Mouse (Mus musculus) erythroblast, embryonic 14.5 days (primary cell): ENCODE data around the gene Krt26. TPM values are rescaled to one million over a fixed set of nuclear protein-coding genes. Genes with fewer than 3 reads are reported as not detected.

Source experiments
- H3K27me3 ChIP-seq: 2 replicates; pipeline ENCODE4 v1.6.1; 2012; ENCODE audit warnings: inconsistent platforms; ENCODE audit not compliant: control insufficient read depth
- H3K36me3 ChIP-seq: 2 replicates; pipeline ENCODE4 v1.6.1; 2012; ENCODE audit warnings: mild to moderate bottlenecking, inconsistent platforms; ENCODE audit not compliant: control insufficient read depth
- H3K4me1 ChIP-seq: 2 replicates; pipeline ENCODE4 v1.6.1; 2012; ENCODE audit warnings: inconsistent platforms; ENCODE audit not compliant: control insufficient read depth
- H3K4me3 ChIP-seq: replicated peaks from 2 replicates; pipeline ENCODE3; 2012; ENCODE audit warnings: moderate library complexity, mild to moderate bottlenecking, inconsistent platforms
- H3K9me3 ChIP-seq: 2 replicates; pipeline ENCODE4 v1.6.1; 2012; ENCODE audit warnings: low read length, inconsistent platforms, mixed read lengths; ENCODE audit not compliant: control insufficient read depth
- GATA1 ChIP-seq: IDR thresholded peaks from 2 replicates; pipeline ENCODE4 v1.6.1; 2012; ENCODE audit warnings: low read length, inconsistent platforms, mixed read lengths
- TAL1 ChIP-seq: IDR thresholded peaks from 3 replicates; pipeline ENCODE4 v1.6.1; 2012; ENCODE audit warnings: low read length, inconsistent platforms, mixed read lengths
- polyA plus RNA-seq: library from polyadenylated mRNA; stranded (reverse); fragments of >175 nt; gene quantifications from 2 replicates; pipeline ENCODE4 v1.2.3, GENCODE M21; 2012

Krt26 gene
- polyA plus RNA-seq, 1 experiment, result not detected

DNA sequence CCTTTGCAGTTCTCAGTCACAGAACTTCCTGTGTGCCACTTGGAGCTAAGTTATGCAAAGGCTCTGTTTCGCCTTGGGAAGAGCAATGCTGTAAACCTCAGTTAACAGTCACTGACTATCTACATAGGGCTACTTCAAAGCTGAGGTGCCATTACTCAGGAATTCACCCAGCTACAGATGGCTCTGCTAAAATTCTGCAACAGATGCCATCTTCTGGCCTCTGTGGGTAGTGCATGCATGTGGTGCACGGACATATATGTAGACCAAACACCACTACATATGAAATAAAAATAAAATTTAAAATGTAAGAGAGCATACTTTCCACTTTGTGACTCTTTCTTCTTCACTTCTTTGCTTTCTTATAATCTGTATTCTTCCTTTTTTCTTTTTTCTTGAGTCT lies 30.2 kb downstream of the Krt26 start:
- Histone ChIP-seq H3K4me1 (no peaks in the 10 kb centered on the region), H3K27me3 (no peaks in the 10 kb centered on the region), H3K4me3 (no peak overlapping the region), H3K9me3 (no peaks in the 10 kb centered on the region), H3K36me3 (no peaks in the 10 kb centered on the region)
- TF ChIP-seq TAL1 (no peak), GATA1 (no peak)

DNA sequence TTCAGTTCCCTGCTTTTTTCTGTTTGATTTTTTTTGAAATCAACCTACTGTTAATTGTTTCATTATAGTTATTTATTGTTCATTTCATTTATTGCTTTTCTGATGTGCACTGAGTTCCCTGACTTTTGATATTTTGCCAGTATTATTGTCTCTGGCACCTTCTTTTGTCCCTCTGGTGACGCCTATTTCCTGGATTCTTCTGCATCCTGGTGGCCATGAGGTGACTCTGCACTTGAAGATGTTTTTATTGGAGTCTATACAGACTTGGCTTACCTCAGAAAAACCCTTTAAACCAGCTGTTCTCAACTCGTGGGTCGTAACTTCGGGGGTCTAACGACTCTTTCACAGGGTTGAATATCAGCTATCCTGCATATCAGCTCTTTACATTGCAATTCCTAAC lies 42.7 kb downstream of the Krt26 start:
- TF ChIP-seq GATA1, result no peak
- no peak for TF ChIP-seq TAL1
- H3K9me3 ChIP-seq, result no peaks in the 10 kb centered on the region

DNA sequence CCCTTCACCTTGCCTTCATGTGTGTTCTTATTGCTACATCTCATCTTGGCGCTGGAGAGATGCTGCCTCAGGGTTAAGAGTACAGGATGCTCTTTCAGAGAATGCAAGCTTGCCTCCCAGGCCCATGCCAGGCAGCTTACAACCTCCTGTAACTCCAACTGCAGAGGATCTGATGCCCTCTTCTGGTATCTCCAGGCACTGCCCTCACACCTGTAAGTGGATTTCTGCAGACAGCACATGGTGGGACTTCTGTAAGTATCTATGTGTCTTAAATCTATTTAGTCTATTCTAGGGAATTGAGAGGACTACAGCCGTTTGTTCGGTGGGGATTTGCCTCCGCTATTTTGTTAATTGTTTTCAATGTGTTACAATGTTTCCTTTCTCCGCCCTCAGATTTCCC lies 44.9 kb downstream of the Krt26 start:
- H3K27me3 ChIP-seq, result no peaks in the 10 kb centered on the region
- no peak for TF ChIP-seq GATA1
- no peak for TF ChIP-seq TAL1

More for the DNA sequence above, 42.7 kb downstream of the Krt26 start:
- Histone ChIP-seq H3K27me3 (no peaks in the 10 kb centered on the region), H3K36me3 (no peaks in the 10 kb centered on the region), H3K4me1 (no peaks in the 10 kb centered on the region), H3K4me3 (no peak overlapping the region)

DNA sequence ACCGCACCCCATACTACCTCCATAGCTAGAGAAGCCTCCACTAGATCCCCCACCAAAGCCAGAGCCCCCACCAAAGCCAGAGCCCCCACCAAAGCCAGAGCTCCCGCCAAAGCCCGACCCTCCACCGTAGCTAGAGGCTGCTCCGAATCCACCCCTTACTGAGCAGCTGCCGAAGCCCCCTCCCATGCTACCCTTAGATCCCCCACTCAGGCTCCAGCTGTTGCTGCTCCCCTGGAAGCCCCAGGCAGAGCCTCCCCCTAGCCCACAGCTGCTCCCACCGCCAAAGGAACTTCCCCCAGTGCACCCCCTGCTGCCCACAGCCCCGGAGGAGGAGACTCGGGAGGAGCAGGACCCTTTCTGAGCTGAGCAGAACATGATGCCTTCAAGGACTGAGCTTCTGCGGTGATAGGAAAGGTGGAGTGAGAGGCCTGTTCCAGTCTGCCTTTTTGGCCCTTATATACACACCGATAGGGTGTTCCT lies 52.9 kb downstream of the Krt26 start, which contains the start of gene Krt24:
Krt24 (minus strand) TSS at position 430 of the 480 bp plus-strand sequence.
- H3K27me3 ChIP-seq, result no peaks in the 10 kb centered on the region
- TF ChIP-seq TAL1, result no peak
- TF ChIP-seq GATA1, result no peak
- no peak within 1 kb of the TSS for H3K4me3 ChIP-seq
- H3K36me3 ChIP-seq, result no peaks in the 10 kb centered on the region
- H3K4me1 ChIP-seq, result no peaks in the 10 kb centered on the region
- H3K9me3 ChIP-seq, result no peaks in the 10 kb centered on the region

More for the DNA sequence above, 44.9 kb downstream of the Krt26 start:
- Histone ChIP-seq H3K9me3 (no peaks in the 10 kb centered on the region), H3K4me1 (no peaks in the 10 kb centered on the region), H3K4me3 (no peak overlapping the region), H3K36me3 (no peaks in the 10 kb centered on the region)

DNA sequence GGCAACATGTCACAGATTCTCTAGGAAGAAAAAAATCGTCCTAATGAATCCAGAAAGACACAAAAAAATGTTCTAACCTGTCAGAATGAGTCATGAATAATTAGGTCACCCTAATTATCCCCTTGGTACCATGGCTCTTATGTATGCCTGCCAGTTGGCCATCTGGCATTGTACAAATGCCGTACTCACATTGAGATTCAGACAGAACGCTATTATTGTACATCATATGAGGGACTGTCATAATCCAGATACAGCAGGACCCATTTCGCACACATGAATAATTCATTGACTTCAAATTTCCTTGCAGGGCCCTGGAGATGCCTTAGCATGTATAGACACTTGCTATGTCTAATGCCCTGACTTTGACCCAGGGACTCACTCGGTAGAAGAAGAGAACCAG lies 53.8 kb downstream of the Krt26 start:
- Histone ChIP-seq H3K9me3 (no peaks in the 10 kb centered on the region), H3K27me3 (no peaks in the 10 kb centered on the region), H3K4me1 (no peaks in the 10 kb centered on the region), H3K36me3 (no peaks in the 10 kb centered on the region), H3K4me3 (no peak overlapping the region)
- TF ChIP-seq GATA1 (no peak), TAL1 (no peak)

DNA sequence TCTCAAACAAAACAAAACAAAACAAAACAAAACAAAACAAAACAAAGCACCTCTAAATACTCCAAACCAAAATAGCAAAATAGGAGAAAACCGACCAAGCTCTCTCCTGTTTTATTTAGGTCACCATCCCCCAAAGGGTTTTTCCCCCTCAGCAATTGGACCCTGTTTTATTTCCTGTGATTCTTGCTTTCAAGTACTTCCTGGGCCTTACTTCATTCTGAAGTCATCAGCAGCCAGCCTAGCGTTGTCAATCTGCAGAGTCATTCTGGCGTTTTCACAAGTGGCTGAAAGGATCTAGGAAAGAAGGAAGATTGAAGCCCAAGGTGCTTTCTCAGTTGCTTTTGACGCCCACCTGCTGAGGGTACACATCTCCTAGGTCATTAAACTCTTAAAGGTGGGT lies 54.4 kb downstream of the Krt26 start:
- Histone ChIP-seq H3K36me3 (no peaks in the 10 kb centered on the region), H3K4me3 (no peak overlapping the region), H3K9me3 (no peaks in the 10 kb centered on the region), H3K4me1 (no peaks in the 10 kb centered on the region), H3K27me3 (no peaks in the 10 kb centered on the region)
- TF ChIP-seq TAL1, result no peak
- TF ChIP-seq GATA1, result no peak

DNA sequence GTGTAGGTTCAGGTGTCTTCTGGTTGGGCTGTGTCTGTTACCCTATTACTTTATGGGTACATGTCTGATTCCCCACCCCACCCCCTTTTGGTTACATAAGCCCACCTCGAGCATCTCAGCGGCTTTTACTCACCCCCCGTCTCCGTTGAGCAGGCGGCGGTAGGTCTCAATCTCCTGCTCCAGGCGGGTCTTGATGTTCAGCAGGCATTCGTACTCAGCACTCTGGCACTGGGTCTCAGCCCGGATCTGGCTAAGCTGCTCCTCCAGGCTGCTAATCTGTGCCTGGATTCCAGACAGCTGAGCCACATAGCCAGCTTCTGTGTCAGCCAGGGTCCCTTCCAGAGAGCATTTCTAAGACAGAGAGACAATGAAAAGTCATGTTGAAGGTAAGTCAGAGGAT lies 56.6 kb downstream of the Krt26 start:
- no peak for TF ChIP-seq TAL1
- Histone ChIP-seq H3K4me3 (no peak overlapping the region), H3K36me3 (no peaks in the 10 kb centered on the region), H3K9me3 (no peaks in the 10 kb centered on the region), H3K4me1 (no peaks in the 10 kb centered on the region), H3K27me3 (no peaks in the 10 kb centered on the region)

DNA sequence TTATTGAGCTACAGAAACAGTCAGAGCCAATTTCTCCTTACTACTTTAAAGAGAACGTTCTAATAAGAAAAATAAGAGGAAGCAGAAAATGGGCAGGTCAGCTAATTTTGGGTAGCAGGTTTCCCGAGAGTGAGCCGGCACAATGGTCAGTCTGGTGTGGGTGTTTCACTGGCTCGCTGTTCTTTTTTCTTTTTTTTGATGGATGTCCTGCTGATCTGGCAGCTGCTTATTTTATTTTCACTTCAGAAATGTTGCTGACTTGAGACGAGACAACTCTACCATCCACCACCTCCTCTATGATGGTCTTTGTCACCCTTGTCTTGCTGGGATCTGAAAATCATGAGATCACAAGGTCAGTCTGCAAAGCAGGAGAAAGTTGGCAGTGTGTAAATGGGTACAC lies 57.8 kb downstream of the Krt26 start:
- Histone ChIP-seq H3K27me3 (no peaks in the 10 kb centered on the region), H3K36me3 (no peaks in the 10 kb centered on the region), H3K4me1 (no peaks in the 10 kb centered on the region), H3K9me3 (no peaks in the 10 kb centered on the region), H3K4me3 (no peak overlapping the region)
- no peak for TF ChIP-seq GATA1

Other genes starting within 250 kb of the Krt26 start
- gene Tns4, start 248.7 kb downstream of the Krt26 start, polyA plus RNA-seq, result not detected in 2 replicates
- gene Ccr7, start 182.9 kb downstream of the Krt26 start, polyA plus RNA-seq, result 0.06 TPM in 1 of 2 replicates, not detected in the other
- 58.6 and 64.5 TPM in 2 replicates for gene Smarce1, start 106.9 kb downstream of the Krt26 start, polyA plus RNA-seq
- 0.02 TPM in 1 of 2 replicates, not detected in the other for gene Krt222, start 93.9 kb downstream of the Krt26 start, polyA plus RNA-seq
- not detected in 2 replicates for gene Krt24, start 52.7 kb downstream of the Krt26 start, polyA plus RNA-seq
- gene Krt25, start 15.0 kb downstream of the Krt26 start, polyA plus RNA-seq, result not detected in 2 replicates
- not detected in 2 replicates for gene Krt27, start 13.1 kb upstream of the Krt26 start, polyA plus RNA-seq
- gene Krt28, start 36.9 kb upstream of the Krt26 start, polyA plus RNA-seq, result not detected in 2 replicates
- 0.22 and 0.51 TPM in 2 replicates for gene Krt10, start 51.4 kb upstream of the Krt26 start, polyA plus RNA-seq
- not detected in 2 replicates for gene Krt12, start 84.3 kb upstream of the Krt26 start, polyA plus RNA-seq
- gene Krt20, start 100.2 kb upstream of the Krt26 start, polyA plus RNA-seq, result not detected in 2 replicates
- gene Krt23, start 155.2 kb upstream of the Krt26 start, polyA plus RNA-seq, result not detected in 2 replicates
- gene Krt39, start 183.4 kb upstream of the Krt26 start, polyA plus RNA-seq, result not detected in 2 replicates
- not detected in 2 replicates for gene Krt40, start 205.2 kb upstream of the Krt26 start, polyA plus RNA-seq
- gene Krtap3-3, start 212.9 kb upstream of the Krt26 start, polyA plus RNA-seq, result not detected in 2 replicates
- gene Krtap3-2, start 218.9 kb upstream of the Krt26 start, polyA plus RNA-seq, result not detected in 2 replicates
- gene Gm11939, start 221.5 kb upstream of the Krt26 start, polyA plus RNA-seq, result not detected in 2 replicates
- gene Krtap3-1, start 228.7 kb upstream of the Krt26 start, polyA plus RNA-seq, result not detected in 2 replicates
- gene Krtap1-5, start 243.1 kb upstream of the Krt26 start, polyA plus RNA-seq, result not detected in 2 replicates
- not detected in 2 replicates for gene Krtap1-4, start 245.7 kb upstream of the Krt26 start, polyA plus RNA-seq